Mouse (Mus musculus): Measurements from ENCODE around the gene Sema3e. TPM values are rescaled to one million over a fixed set of nuclear protein-coding genes. Genes with fewer than 3 reads are reported as not detected.

The Sema3e gene
- total and polyA plus RNA-seq, 3 experiments: not detected

DNA sequence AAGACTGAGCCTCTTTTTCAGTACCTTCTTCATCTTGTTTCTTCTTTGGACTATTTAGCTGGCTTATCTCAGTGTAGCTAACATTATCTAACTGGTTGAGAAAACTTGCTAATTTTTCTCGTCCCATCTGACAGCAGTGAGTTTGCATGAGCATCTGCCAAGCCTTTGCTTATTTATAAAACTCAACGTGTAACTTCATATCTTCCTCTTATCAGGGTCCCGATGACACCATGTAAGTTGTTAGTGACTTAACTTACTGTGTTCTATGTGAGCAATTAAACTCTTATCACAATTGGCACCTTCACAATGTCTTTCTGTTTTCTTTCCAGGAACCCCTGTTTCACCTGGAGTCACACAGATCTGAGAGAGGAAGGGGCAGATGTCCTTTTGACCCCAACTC is 184.9 kb downstream of the Sema3e start:
- no peak overlapping the region for H3K4me3 ChIP-seq (replicated peaks in 1 of 3; ENCODE audit: low read depth in 2 of 3, low read length in 2 of 3, poor library complexity in 1 of 3)
- TF ChIP-seq NRF1 (IDR thresholded peaks at IDR 0.05; ENCODE audit: low read depth, low read length): no peak
- TF ChIP-seq USF1 (IDR thresholded peaks at IDR 0.05; ENCODE audit: low read depth, low read length): no peak
- no peak for TF ChIP-seq JUN (IDR thresholded peaks at IDR 0.05; ENCODE audit: insufficient read depth, low read depth, low read length)
- no peak for TF ChIP-seq SMC3 (IDR thresholded peaks at IDR 0.05; ENCODE audit: low read depth, low read length)
- TF ChIP-seq CTCF (conservative IDR thresholded peaks at IDR 0.05 in 1 of 2, IDR thresholded peaks at IDR 0.05 in 1 of 2; ENCODE audit: low read depth in 2 of 2, low read length in 2 of 2): no peak
- TF ChIP-seq USF2 (conservative IDR thresholded peaks at IDR 0.05; ENCODE audit: low read depth, low read length): no peak
- TF ChIP-seq BHLHE40 (IDR thresholded peaks at IDR 0.05; ENCODE audit: low read depth, low read length): no peak
- no peak for TF ChIP-seq MAZ (IDR thresholded peaks at IDR 0.05; ENCODE audit: low read depth, low read length)
- TF ChIP-seq POLR2A (IDR thresholded peaks at IDR 0.05; ENCODE audit: low read depth, low read length): no peak
- H3K79me2 ChIP-seq (replicated peaks; ENCODE audit: control insufficient read depth, extremely low read depth, insufficient read depth, poor library complexity, severe bottlenecking): no peaks in the 10 kb centered on the region
- in situ Hi-C loops (cut with MboI; ENCODE audit: low pct_ligation_motif_present, low pct_unique_long_range_greater_than_20kb, low sequenced_read_pairs): no loop called here
- no peak for DNase-seq (ENCODE audit: extremely low read depth)
- H3K36me3 ChIP-seq (replicated peaks in 1 of 2; ENCODE audit: control insufficient read depth in 1 of 2, insufficient read depth in 1 of 2, low read length in 1 of 2): no peaks in the 10 kb centered on the region
- no peak overlapping the region for H3K4me2 ChIP-seq (ENCODE audit: insufficient read depth, low read depth, poor library complexity, severe bottlenecking)
- H3K9ac ChIP-seq (ENCODE audit: insufficient read depth, low read depth): no peak overlapping the region
- no peak overlapping the region for H3K27ac ChIP-seq (ENCODE audit: insufficient read depth, low read depth)
- no peaks in the 10 kb centered on the region for H3K4me1 ChIP-seq (ENCODE audit: control insufficient read depth in 1 of 2, insufficient read depth in 2 of 2)
- H3K27me3 ChIP-seq (replicated peaks): no peaks in the 10 kb centered on the region
- dilution Hi-C loops (cut with MboI; ENCODE audit: extremely low pct_ligation_motif_present, extremely low pct_unique_long_range_greater_than_20kb, low sequenced_read_pairs): no loop called here
- H3K9me3 ChIP-seq (replicated peaks; ENCODE audit: low read length): peaks cover 25% of the 10 kb centered on the region

- in situ Hi-C loops (cut with MboI; ENCODE audit: low pct_ligation_motif_present, low pct_unique_long_range_greater_than_20kb, low sequenced_read_pairs) (no loop called here), dilution Hi-C loops (cut with MboI; ENCODE audit: extremely low pct_ligation_motif_present, extremely low pct_unique_long_range_greater_than_20kb, low sequenced_read_pairs) (no loop called here)
- H3K27me3 ChIP-seq (replicated peaks): no peaks in the 10 kb centered on the region
- no peaks in the 10 kb centered on the region for H3K4me1 ChIP-seq (ENCODE audit: control insufficient read depth in 1 of 2, insufficient read depth in 2 of 2)
- TF ChIP-seq ZMIZ1 (IDR thresholded peaks at IDR 0.05; ENCODE audit: low read depth, low read length): no peak
- no peak for TF ChIP-seq BHLHE40 (IDR thresholded peaks at IDR 0.05; ENCODE audit: low read depth, low read length)
- TF ChIP-seq CTCF (conservative IDR thresholded peaks at IDR 0.05 in 1 of 2, IDR thresholded peaks at IDR 0.05 in 1 of 2; ENCODE audit: low read depth in 2 of 2, low read length in 2 of 2): no peak
- no peak for TF ChIP-seq USF1 (IDR thresholded peaks at IDR 0.05; ENCODE audit: low read depth, low read length)
- no peak for TF ChIP-seq ZKSCAN1 (IDR thresholded peaks at IDR 0.05; ENCODE audit: borderline replicate concordance, low read depth, low read length)
- TF ChIP-seq MYC (IDR thresholded peaks at IDR 0.05; ENCODE audit: low read depth, low read length): no peak
- TF ChIP-seq ETS1 (conservative IDR thresholded peaks at IDR 0.05; ENCODE audit: low read depth, low read length): no peak
- TF ChIP-seq MAZ (IDR thresholded peaks at IDR 0.05; ENCODE audit: low read depth, low read length): no peak
- no peak for TF ChIP-seq ELF1 (IDR thresholded peaks at IDR 0.05; ENCODE audit: low read depth, low read length)
- TF ChIP-seq RAD21 (IDR thresholded peaks at IDR 0.05; ENCODE audit: low read depth, low read length): no peak
- TF ChIP-seq SMC3 (IDR thresholded peaks at IDR 0.05; ENCODE audit: low read depth, low read length): no peak
- no peak for TF ChIP-seq JUN (IDR thresholded peaks at IDR 0.05; ENCODE audit: insufficient read depth, low read depth, low read length)
- no peak for TF ChIP-seq NELFE (IDR thresholded peaks at IDR 0.05; ENCODE audit: low read depth, low read length)
- no peak for TF ChIP-seq EP300 (IDR thresholded peaks at IDR 0.05; ENCODE audit: low read length)
- no peak for TF ChIP-seq ZC3H11A (IDR thresholded peaks at IDR 0.05; ENCODE audit: low read depth, low read length)
- no peak for TF ChIP-seq POLR2AphosphoS2 (IDR thresholded peaks at IDR 0.05; ENCODE audit: low read depth, low read length)
- TF ChIP-seq PAX5 (IDR thresholded peaks at IDR 0.05; ENCODE audit: low read length): no peak
- H3K4me2 ChIP-seq (ENCODE audit: insufficient read depth, low read depth, poor library complexity, severe bottlenecking): no peak overlapping the region
- H3K79me2 ChIP-seq (replicated peaks; ENCODE audit: control insufficient read depth, extremely low read depth, insufficient read depth, poor library complexity, severe bottlenecking): no peaks in the 10 kb centered on the region
- no peak overlapping the region for H3K4me3 ChIP-seq (replicated peaks in 1 of 3; ENCODE audit: low read depth in 2 of 3, low read length in 2 of 3, poor library complexity in 1 of 3)
- H3K9ac ChIP-seq (ENCODE audit: insufficient read depth, low read depth): no peak overlapping the region
- H3K9me3 ChIP-seq (replicated peaks; ENCODE audit: low read length): peaks cover 19% of the 10 kb centered on the region
- DNase-seq (ENCODE audit: extremely low read depth): no peak
- H3K27ac ChIP-seq (ENCODE audit: insufficient read depth, low read depth): no peak overlapping the region
- H3K36me3 ChIP-seq (replicated peaks in 1 of 2; ENCODE audit: control insufficient read depth in 1 of 2, insufficient read depth in 1 of 2, low read length in 1 of 2): no peaks in the 10 kb centered on the region
Measured at GRCm38 (mm10) chr5:14216211-14216610, 191.1 kb downstream of the Sema3e start.

Data from CH12.LX (cell line).